Mouse (Mus musculus) erythroblast, adult 5-6 weeks (primary cell): ENCODE data around the gene Casr. TPM values are rescaled to one million over a fixed set of nuclear protein-coding genes. Genes with fewer than 3 reads are reported as not detected.

Experiments used
- ATAC-seq: replicated peaks from 2 replicates; pipeline ENCODE4 v1.8.0; 2016; ENCODE audit warnings: moderate number of reproducible peaks, mild to moderate bottlenecking, moderate TSS enrichment, inconsistent platforms; ENCODE audit not compliant: poor library complexity, low FRiP score, severe bottlenecking
- total RNA-seq, 2 experiments: library from RNA; stranded (forward) in 1 of 2; stranded (reverse) in 1 of 2; fragments of 150-400 nt in 1 of 2; fragments of 200-764, 138-1000 nt in 1 of 2; gene quantifications; 2 replicates each; pipeline versions ENCODE4 v1.2.3 to v1.2.4; 2015 to 2017; ENCODE audit warnings: low replicate concordance in 2 of 2

The Casr gene
- total RNA-seq, 2 experiments from 2014 or later = not detected

GRCm38 (mm10) chr16:36526596-36527282 is 35.2 kb downstream of the Casr start:
- no peak for ATAC-seq

GRCm38 (mm10) chr16:36523095-36523494 is 38.8 kb downstream of the Casr start:
- ATAC-seq = no peak

GRCm38 (mm10) chr16:36516355-36516754 is 45.6 kb downstream of the Casr start:
- no peak for ATAC-seq

GRCm38 (mm10) chr16:36507300-36507699 is 54.6 kb downstream of the Casr start:
- ATAC-seq = no peak

- no peak for ATAC-seq
These were observed 55.1 kb downstream of the Casr start for GRCm38 (mm10) chr16:36506827-36507226.

GRCm38 (mm10) chr16:36505913-36506312 is 56.0 kb downstream of the Casr start:
- no peak for ATAC-seq

- ATAC-seq = no peak
These were observed 56.8 kb downstream of the Casr start for GRCm38 (mm10) chr16:36505134-36505533.

- no peak for ATAC-seq
These were observed 59.7 kb downstream of the Casr start for GRCm38 (mm10) chr16:36502286-36502685.

- ATAC-seq = no peak
These were observed 69.5 kb downstream of the Casr start for GRCm38 (mm10) chr16:36492420-36492819.

- no peak for ATAC-seq
These were observed 85.1 kb downstream of the Casr start for GRCm38 (mm10) chr16:36476866-36477265.

- no peak for ATAC-seq
These were observed 86.4 kb downstream of the Casr start for GRCm38 (mm10) chr16:36475530-36475929.

- ATAC-seq = no peak
These were observed 87.1 kb downstream of the Casr start for GRCm38 (mm10) chr16:36474849-36475248.

- ATAC-seq = no peak
These were observed 88.4 kb downstream of the Casr start for GRCm38 (mm10) chr16:36473217-36474216.

GRCm38 (mm10) chr16:36471066-36471633 is 90.8 kb downstream of the Casr start:
- ATAC-seq = no peak

GRCm38 (mm10) chr16:36469955-36470478 is 91.9 kb downstream of the Casr start:
- no peak for ATAC-seq

GRCm38 (mm10) chr16:36469367-36469766 is 92.6 kb downstream of the Casr start:
- ATAC-seq = no peak

- no peak for ATAC-seq
These were observed 93.1 kb downstream of the Casr start for GRCm38 (mm10) chr16:36468862-36469261.

GRCm38 (mm10) chr16:36467936-36468335 is 94.0 kb downstream of the Casr start:
- ATAC-seq = no peak

- ATAC-seq = no peak
These were observed 96.5 kb downstream of the Casr start for GRCm38 (mm10) chr16:36465436-36465835.

GRCm38 (mm10) chr16:36464076-36464475 is 97.9 kb downstream of the Casr start:
- ATAC-seq = no peak
